Mouse (Mus musculus) spleen, adult 2 months (tissue): Measurements from ENCODE around the gene Scn3b. TPM values are rescaled to one million over a fixed set of nuclear protein-coding genes. Genes with fewer than 3 reads are reported as not detected.
A peak's percentile ranks its signal among the peaks of the same experiment; 100 is the strongest.

Experiments used
- DNase-seq, 2 experiments: peaks; one replicate each; pipeline versions ENCODE4 v3.0.0 to v3.0.0-alpha.2; 2012 to 2021; ENCODE audit warnings: low spot score in 2 of 2, low read depth in 1 of 2
- H3K27ac ChIP-seq: fragments of 200-500 bp; 2 replicates; pipeline ENCODE4 v1.5.1; 2012; ENCODE audit warnings: low read length, inconsistent platforms; ENCODE audit not compliant: insufficient read depth
- H3K27me3 ChIP-seq: fragments of 200-500 bp; 2 replicates; pipeline ENCODE4 v1.6.1; 2012; ENCODE audit warnings: mild to moderate bottlenecking, moderate library complexity, low read length, inconsistent platforms; ENCODE audit not compliant: control insufficient read depth, insufficient read depth
- H3K36me3 ChIP-seq: fragments of 200-500 bp; 2 replicates; pipeline ENCODE4 v1.6.1; 2012; ENCODE audit warnings: mild to moderate bottlenecking, low read length, inconsistent platforms; ENCODE audit not compliant: control insufficient read depth, insufficient read depth
- H3K4me1 ChIP-seq: fragments of 200-500 bp; 2 replicates; pipeline ENCODE4 v1.6.1; 2011; ENCODE audit warnings: inconsistent platforms; ENCODE audit not compliant: control insufficient read depth, insufficient read depth, insufficient read length
- H3K4me3 ChIP-seq: fragments of 200-500 bp; 2 replicates; pipeline ENCODE4 v1.5.1; 2011; ENCODE audit warnings: mild to moderate bottlenecking, inconsistent platforms; ENCODE audit not compliant: insufficient read depth, insufficient read length; ENCODE audit errors: extremely low read depth
- CTCF ChIP-seq: fragments of 200-500 bp; IDR thresholded peaks from 2 replicates; pipeline ENCODE4 v1.5.1; 2011; ENCODE audit warnings: mild to moderate bottlenecking, inconsistent platforms; ENCODE audit not compliant: insufficient read depth, insufficient read length, insufficient replicate concordance; ENCODE audit errors: extremely low read depth
- POLR2A ChIP-seq: fragments of 200-500 bp; IDR thresholded peaks from 2 replicates; pipeline ENCODE4 v1.6.1; 2011; ENCODE audit warnings: low read depth, low read length, inconsistent platforms
- WGBS: fragments of 180-500 bp; shearing (Covaris S2); methylation state at CpG from one replicate; pipeline ENCODE4 v1.1.7; 2018; 5-methylcytosine and 5-hydroxymethylcytosine counted together
- polyA plus RNA-seq: library from polyadenylated mRNA; depleted of rRNA; stranded (reverse); fragments of >200 nt; gene quantifications from 2 replicates; pipeline ENCODE4 v1.2.3, GENCODE M21; 2012

Gene Scn3b
- polyA plus RNA-seq, 1 experiment: 0.26 TPM

GRCm38 (mm10) chr9:40234233-40235072, 34.6 kb upstream of the Scn3b start:
- Histone ChIP-seq H3K36me3 (no peaks in the 10 kb centered on the region), H3K4me1 (no peaks in the 10 kb centered on the region), H3K27ac (no peak overlapping the region), H3K27me3 (no peaks in the 10 kb centered on the region), H3K4me3 (no peak overlapping the region)
- TF ChIP-seq CTCF: no peak
- no peak for TF ChIP-seq POLR2A
- 73% methylated on average over 10 of the region's 10 CpGs for WGBS
- no peak for DNase-seq

- H3K4me1 ChIP-seq: no peaks in the 10 kb centered on the region
- WGBS: 90% methylated on average over 7 of the region's 7 CpGs
- TF ChIP-seq CTCF (no peak), POLR2A (no peak)
- H3K27ac ChIP-seq: no peak overlapping the region
- no peak overlapping the region for H3K4me3 ChIP-seq
- DNase-seq: no peak
- H3K27me3 ChIP-seq: no peaks in the 10 kb centered on the region
- H3K36me3 ChIP-seq: no peaks in the 10 kb centered on the region
Measured at GRCm38 (mm10) chr9:40235220-40235619, 33.8 kb upstream of the Scn3b start.

GRCm38 (mm10) chr9:40239749-40240148, 29.3 kb upstream of the Scn3b start:
- Histone ChIP-seq H3K36me3 (no peaks in the 10 kb centered on the region), H3K4me1 (no peaks in the 10 kb centered on the region), H3K4me3 (no peak overlapping the region), H3K27me3 (peaks cover 1% of the 10 kb centered on the region; the same call in 1 of the 2 replicates), H3K27ac (no peak overlapping the region)
- 70% methylated on average over 4 of the region's 4 CpGs for WGBS
- DNase-seq: no peak
- TF ChIP-seq CTCF: no peak
- TF ChIP-seq POLR2A: no peak

- 61% methylated on average over 5 of the region's 5 CpGs for WGBS
- Histone ChIP-seq H3K4me3 (no peak overlapping the region), H3K36me3 (no peaks in the 10 kb centered on the region)
Measured at GRCm38 (mm10) chr9:40240311-40240710, 28.7 kb upstream of the Scn3b start.

GRCm38 (mm10) chr9:40241223-40241801, 27.7 kb upstream of the Scn3b start:
- Histone ChIP-seq H3K27me3 (peaks cover 1% of the 10 kb centered on the region; the same call in 1 of the 2 replicates), H3K4me1 (no peaks in the 10 kb centered on the region), H3K4me3 (peak overlapping the region; percentile 40; the same call in 1 of the 2 replicates), H3K27ac (no peak overlapping the region), H3K36me3 (no peaks in the 10 kb centered on the region)
- TF ChIP-seq POLR2A: no peak
- no peak for TF ChIP-seq CTCF
- 8% methylated on average over 15 of the region's 15 CpGs for WGBS
- no peak for DNase-seq

More at GRCm38 (mm10) chr9:40240311-40240710, 28.7 kb upstream of the Scn3b start:
- no peak for DNase-seq
- TF ChIP-seq CTCF: no peak
- TF ChIP-seq POLR2A: no peak
- H3K4me1 ChIP-seq: no peaks in the 10 kb centered on the region
- peaks cover 1% of the 10 kb centered on the region; the same call in 1 of the 2 replicates for H3K27me3 ChIP-seq
- no peak overlapping the region for H3K27ac ChIP-seq

DNA sequence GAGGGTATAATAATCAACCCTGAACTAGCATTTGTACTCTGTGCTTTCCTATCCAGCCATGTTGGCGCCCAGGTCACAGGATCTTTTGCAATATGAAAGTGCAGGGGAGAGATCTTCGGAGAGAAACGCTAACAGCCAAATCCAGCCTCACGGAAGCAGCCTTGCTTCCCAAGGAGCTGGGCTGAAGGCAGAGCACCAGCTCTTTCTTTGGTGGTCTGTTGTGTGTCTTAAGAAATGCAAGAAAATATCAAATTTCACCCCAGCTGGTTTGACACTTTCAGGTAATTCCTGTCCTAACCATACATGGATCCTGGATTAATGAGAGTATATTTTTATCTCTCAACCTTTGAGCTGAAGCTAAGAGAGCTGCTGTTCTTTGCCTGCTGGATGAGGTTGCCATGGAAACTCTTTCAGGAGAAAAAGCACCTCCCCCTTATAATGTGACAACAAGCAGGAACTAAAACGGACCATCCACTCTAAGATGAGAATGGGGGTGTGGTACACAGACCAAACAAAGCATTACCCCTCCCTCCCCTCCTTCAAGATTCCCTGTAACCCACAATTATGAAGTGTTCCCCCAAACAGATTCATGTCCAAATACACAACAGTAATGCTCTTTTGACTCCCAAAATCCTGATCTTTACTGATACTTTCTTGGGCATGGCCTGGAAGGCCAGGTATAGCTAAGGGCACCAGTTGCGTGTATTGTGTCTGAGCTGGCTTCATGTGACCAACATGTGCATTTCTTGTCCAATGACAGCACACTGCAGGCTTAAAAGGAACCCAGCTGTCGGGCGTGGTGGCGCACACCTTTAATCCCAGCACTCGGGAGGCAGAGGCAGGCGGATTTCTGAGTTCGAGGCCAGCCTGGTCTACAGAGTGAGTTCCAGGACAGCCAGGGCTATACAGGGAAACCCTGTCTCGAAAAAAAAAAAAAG, 26.8 kb upstream of the Scn3b start:
- DNase-seq: no peak

More for the DNA sequence above, 26.8 kb upstream of the Scn3b start:
- no peaks in the 10 kb centered on the region for H3K4me1 ChIP-seq
- WGBS: 58% methylated on average over 13 of the region's 13 CpGs
- no peak overlapping the region for H3K27ac ChIP-seq
- TF ChIP-seq POLR2A: no peak
- no peak for TF ChIP-seq CTCF
- H3K36me3 ChIP-seq: no peaks in the 10 kb centered on the region
- H3K4me3 ChIP-seq: no peak overlapping the region
- peaks cover 1% of the 10 kb centered on the region; the same call in 1 of the 2 replicates for H3K27me3 ChIP-seq
